Mouse (Mus musculus): Measurements from ENCODE around the gene Ccnb2. TPM values are rescaled to one million over a fixed set of nuclear protein-coding genes. Genes with fewer than 3 reads are reported as not detected.

Gene Ccnb2
- polyA plus RNA-seq, 1 experiment from 2014 or later: 161 TPM

DNA sequence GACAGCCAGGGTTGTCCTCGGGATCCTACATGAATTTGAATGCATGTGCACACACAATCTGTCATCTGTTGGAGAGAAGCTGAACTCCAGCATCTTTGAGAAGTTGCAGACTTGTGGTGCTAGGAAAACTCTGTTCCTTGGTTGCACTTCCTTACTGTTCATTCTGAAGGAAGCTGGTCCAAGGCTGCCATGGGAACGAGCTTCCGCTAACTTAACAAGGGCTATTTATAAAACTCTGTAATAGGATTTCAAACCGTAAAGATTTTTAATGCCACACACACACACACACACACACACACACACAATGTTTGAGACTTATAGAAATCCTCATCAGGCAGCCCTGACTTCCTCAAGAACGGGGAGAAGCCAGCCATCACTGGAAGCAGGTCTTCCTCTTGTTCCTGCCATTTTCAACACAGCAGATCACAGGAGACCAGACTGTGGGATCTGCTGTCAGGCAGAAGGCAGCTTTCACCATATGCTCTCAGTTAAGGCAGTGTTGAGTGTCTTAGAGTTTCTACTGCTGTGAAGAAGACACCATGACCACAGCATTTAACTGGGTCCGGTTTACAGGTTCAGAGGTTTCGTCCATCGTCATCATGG, 19.3 kb downstream of the Ccnb2 start:
- H3K4me1 ChIP-seq: no peaks in the 10 kb centered on the region
- H3K36me3 ChIP-seq: 0 out of 2 replicates have a peak, but pooled peaks cover 3% of the 10 kb centered on the region
- H3K4me3 ChIP-seq (replicated peaks): no peak overlapping the region
- H3K27ac ChIP-seq: no peak overlapping the region
- no peaks in the 10 kb centered on the region for H3K9me3 ChIP-seq
- ATAC-seq (ENCODE audit: insufficient read depth, low FRiP score, low read depth): no peak
- no peaks in the 10 kb centered on the region for H3K27me3 ChIP-seq (replicated peaks)
- no peak overlapping the region for H3K4me2 ChIP-seq
- no peak overlapping the region for H3K9ac ChIP-seq
- 87% methylated on average over 8 of the region's 8 CpGs for WGBS

DNA sequence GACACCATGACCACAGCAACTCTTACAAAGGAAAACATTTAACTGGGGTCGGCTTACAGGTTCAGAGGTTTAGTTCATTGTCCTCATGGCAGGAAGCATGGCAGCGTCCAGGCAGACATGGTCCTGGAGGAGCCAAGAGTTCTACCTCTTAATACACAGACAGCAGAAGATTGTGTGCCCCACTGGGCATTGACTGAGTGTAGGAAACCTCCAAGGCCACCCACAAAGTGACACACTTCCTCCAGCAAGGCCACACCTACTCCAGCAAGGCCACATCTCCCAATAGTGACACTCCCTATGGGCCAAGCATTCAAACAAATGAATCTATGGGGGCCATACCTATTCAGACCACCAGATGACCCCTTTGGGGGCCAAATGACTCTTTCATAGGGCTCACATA, 25.3 kb downstream of the Ccnb2 start:
- no peak for ATAC-seq (ENCODE audit: insufficient read depth, low FRiP score, low read depth)
- no peak overlapping the region for H3K4me3 ChIP-seq (replicated peaks)
- H3K4me2 ChIP-seq: no peak overlapping the region
- H3K27me3 ChIP-seq (replicated peaks): no peaks in the 10 kb centered on the region
- H3K36me3 ChIP-seq: 0 out of 2 replicates have a peak, but pooled peaks cover 3% of the 10 kb centered on the region
- H3K9ac ChIP-seq: no peak overlapping the region
- no peak overlapping the region for H3K27ac ChIP-seq
- no peaks in the 10 kb centered on the region for H3K4me1 ChIP-seq
- no peaks in the 10 kb centered on the region for H3K9me3 ChIP-seq
- 88% methylated on average over 2 of the region's 2 CpGs for WGBS

GRCm38 (mm10) chr9:70395617-70396016, 25.7 kb downstream of the Ccnb2 start:
- ATAC-seq (ENCODE audit: insufficient read depth, low FRiP score, low read depth): no peak
- no peak overlapping the region for H3K9ac ChIP-seq
- H3K36me3 ChIP-seq: 0 out of 2 replicates have a peak, but pooled peaks cover under 1% of the 10 kb centered on the region
- no peaks in the 10 kb centered on the region for H3K27me3 ChIP-seq (replicated peaks)
- no peaks in the 10 kb centered on the region for H3K4me1 ChIP-seq
- H3K4me3 ChIP-seq (replicated peaks): no peak overlapping the region
- H3K9me3 ChIP-seq: no peaks in the 10 kb centered on the region
- no peak overlapping the region for H3K4me2 ChIP-seq
- no peak overlapping the region for H3K27ac ChIP-seq
- WGBS: 82% methylated on average over 12 of the region's 12 CpGs

- H3K27ac ChIP-seq: no peak overlapping the region
- H3K4me1 ChIP-seq: no peaks in the 10 kb centered on the region
- H3K36me3 ChIP-seq: no peaks in the 10 kb centered on the region
- H3K4me2 ChIP-seq: no peak overlapping the region
- H3K9me3 ChIP-seq: no peaks in the 10 kb centered on the region
- H3K9ac ChIP-seq: no peak overlapping the region
- ATAC-seq (ENCODE audit: insufficient read depth, low FRiP score, low read depth): peak; percentile 31; the same call in 1 of the 2 replicates
- H3K4me3 ChIP-seq (replicated peaks): no peak overlapping the region
- H3K27me3 ChIP-seq (replicated peaks): no peaks in the 10 kb centered on the region
- 14% methylated on average over 6 of the region's 6 CpGs for WGBS
Observed at GRCm38 (mm10) chr9:70392563-70392907, 28.8 kb downstream of the Ccnb2 start.

GRCm38 (mm10) chr9:70391660-70392562, 29.4 kb downstream of the Ccnb2 start:
- Histone ChIP-seq H3K4me1 (no peaks in the 10 kb centered on the region), H3K36me3 (no peaks in the 10 kb centered on the region), H3K4me2 (no peak overlapping the region), H3K9me3 (no peaks in the 10 kb centered on the region), H3K27ac (no peak overlapping the region), H3K4me3 (replicated peaks) (no peak overlapping the region), H3K27me3 (replicated peaks) (no peaks in the 10 kb centered on the region), H3K9ac (no peak overlapping the region)
- 68% methylated on average over 12 of the region's 12 CpGs for WGBS
- no peak for ATAC-seq (ENCODE audit: insufficient read depth, low FRiP score, low read depth)

DNA sequence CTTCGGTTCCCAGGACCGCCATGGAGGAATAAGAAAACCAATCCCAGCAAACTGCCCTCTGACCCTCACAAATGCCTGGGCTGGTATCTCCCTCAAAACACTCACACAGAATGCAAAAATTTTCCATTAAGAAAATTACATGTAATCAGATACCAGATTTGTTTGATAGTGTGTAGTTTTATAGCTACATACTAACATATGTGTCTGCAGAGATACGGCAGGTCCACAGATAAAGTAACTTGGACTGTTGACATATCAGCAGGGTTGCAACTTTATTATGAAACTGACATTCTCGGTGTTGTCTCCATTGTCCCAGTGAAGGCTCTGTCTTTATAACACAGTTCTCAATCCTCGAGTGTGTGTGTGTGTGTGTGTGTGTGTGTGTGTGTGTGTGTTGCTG, 30.3 kb downstream of the Ccnb2 start:
- no peaks in the 10 kb centered on the region for H3K36me3 ChIP-seq
- 85% methylated on average over 5 of the region's 5 CpGs for WGBS
- H3K9me3 ChIP-seq: no peaks in the 10 kb centered on the region
- H3K27me3 ChIP-seq (replicated peaks): no peaks in the 10 kb centered on the region
- no peak overlapping the region for H3K9ac ChIP-seq
- H3K4me1 ChIP-seq: no peaks in the 10 kb centered on the region
- H3K4me2 ChIP-seq: no peak overlapping the region
- H3K4me3 ChIP-seq (replicated peaks): no peak overlapping the region
- H3K27ac ChIP-seq: no peak overlapping the region
- ATAC-seq (ENCODE audit: insufficient read depth, low FRiP score, low read depth): no peak

DNA sequence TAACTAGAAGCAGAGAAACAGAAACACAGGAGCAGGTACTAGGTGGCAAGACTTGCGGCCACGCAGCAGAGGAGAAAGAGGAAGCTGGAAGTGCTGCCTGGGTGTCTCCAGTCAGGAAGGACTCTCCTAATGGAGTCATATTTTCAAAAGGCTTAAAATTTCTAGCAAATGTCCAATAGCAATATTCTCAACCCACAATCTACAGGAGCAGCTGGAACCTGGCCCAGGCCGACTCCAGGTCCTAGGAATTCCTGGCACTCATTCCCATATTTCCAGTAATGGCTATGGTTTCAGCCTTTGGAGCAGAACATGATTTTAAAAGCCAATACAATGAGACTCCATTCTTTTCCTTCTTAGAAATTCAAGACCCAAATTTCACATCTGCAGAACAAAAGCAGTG, 31.8 kb downstream of the Ccnb2 start:
- H3K9ac ChIP-seq: no peak overlapping the region
- no peak overlapping the region for H3K4me2 ChIP-seq
- no peaks in the 10 kb centered on the region for H3K36me3 ChIP-seq
- 62% methylated on average over 3 of the region's 3 CpGs for WGBS
- no peaks in the 10 kb centered on the region for H3K27me3 ChIP-seq (replicated peaks)
- H3K27ac ChIP-seq: no peak overlapping the region; the same call in 1 of the 2 replicates
- ATAC-seq (ENCODE audit: insufficient read depth, low FRiP score, low read depth): no peak
- no peaks in the 10 kb centered on the region for H3K9me3 ChIP-seq
- H3K4me1 ChIP-seq: no peaks in the 10 kb centered on the region
- H3K4me3 ChIP-seq (replicated peaks): no peak overlapping the region

- H3K27ac ChIP-seq: no peak overlapping the region
- no peak for ATAC-seq (ENCODE audit: insufficient read depth, low FRiP score, low read depth)
- H3K27me3 ChIP-seq (replicated peaks): no peaks in the 10 kb centered on the region
- WGBS: 80% methylated on average over 4 of the region's 4 CpGs
- no peak overlapping the region for H3K4me2 ChIP-seq
- H3K4me3 ChIP-seq (replicated peaks): no peak overlapping the region
- H3K36me3 ChIP-seq: 0 out of 2 replicates have a peak, but pooled peaks cover 10% of the 10 kb centered on the region
- H3K9me3 ChIP-seq: no peaks in the 10 kb centered on the region
- H3K9ac ChIP-seq: no peak overlapping the region
- no peaks in the 10 kb centered on the region for H3K4me1 ChIP-seq
Observed at GRCm38 (mm10) chr9:70387410-70388119, 33.8 kb downstream of the Ccnb2 start.

- ATAC-seq (ENCODE audit: insufficient read depth, low FRiP score, low read depth): no peak
- H3K4me2 ChIP-seq: no peak overlapping the region
Observed at GRCm38 (mm10) chr9:70384958-70385728, 36.2 kb downstream of the Ccnb2 start.

GRCm38 (mm10) chr9:70384494-70384893, 36.9 kb downstream of the Ccnb2 start:
- Histone ChIP-seq H3K9me3 (no peaks in the 10 kb centered on the region), H3K4me1 (no peaks in the 10 kb centered on the region), H3K4me2 (no peak overlapping the region), H3K36me3 (peaks cover 17% of the 10 kb centered on the region; the same call in 1 of the 2 replicates), H3K27ac (no peak overlapping the region), H3K4me3 (replicated peaks) (no peak overlapping the region), H3K9ac (no peak overlapping the region), H3K27me3 (replicated peaks) (no peaks in the 10 kb centered on the region)
- WGBS: 94% methylated on average over 4 of the region's 4 CpGs
- ATAC-seq (ENCODE audit: insufficient read depth, low FRiP score, low read depth): no peak

More at GRCm38 (mm10) chr9:70384958-70385728, 36.2 kb downstream of the Ccnb2 start:
- no peak overlapping the region for H3K9ac ChIP-seq
- no peaks in the 10 kb centered on the region for H3K4me1 ChIP-seq
- 59% methylated on average over 18 of the region's 18 CpGs for WGBS
- peaks cover 16% of the 10 kb centered on the region; the same call in 1 of the 2 replicates for H3K36me3 ChIP-seq
- no peaks in the 10 kb centered on the region for H3K27me3 ChIP-seq (replicated peaks)
- no peaks in the 10 kb centered on the region for H3K9me3 ChIP-seq
- H3K27ac ChIP-seq: no peak overlapping the region
- H3K4me3 ChIP-seq (replicated peaks): no peak overlapping the region

GRCm38 (mm10) chr9:70383750-70384149, 37.6 kb downstream of the Ccnb2 start:
- Histone ChIP-seq H3K4me3 (replicated peaks) (no peak overlapping the region), H3K27ac (no peak overlapping the region), H3K4me1 (no peaks in the 10 kb centered on the region), H3K36me3 (peaks cover 20% of the 10 kb centered on the region), H3K9ac (no peak overlapping the region), H3K27me3 (replicated peaks) (no peaks in the 10 kb centered on the region), H3K4me2 (no peak overlapping the region), H3K9me3 (no peaks in the 10 kb centered on the region)
- 73% methylated on average over 10 of the region's 10 CpGs for WGBS
- ATAC-seq (ENCODE audit: insufficient read depth, low FRiP score, low read depth): no peak
